Mouse (Mus musculus) retina, embryonic 14.5 days (tissue): ENCODE data around the gene Bmp4.

Source experiments
- DNase-seq: peaks from one replicate; pipeline ENCODE4 v3.0.0-alpha.2; 2015; ENCODE audit warnings: low spot score

Bmp4 gene

GRCm38 (mm10) chr14:46390249-46390775 is at the start of gene Bmp4:
TSS of gene Bmp4 (minus strand) at chr14:46390669.
- DNase-seq, result peak; percentile 31

- DNase-seq, result no peak
Measured at GRCm38 (mm10) chr14:46439461-46440048, 49.1 kb upstream of the Bmp4 start.

GRCm38 (mm10) chr14:46436471-46437090 is 46.1 kb upstream of the Bmp4 start:
- DNase-seq, result no peak

- no peak for DNase-seq
Measured at GRCm38 (mm10) chr14:46430231-46430630, 39.8 kb upstream of the Bmp4 start.

- no peak for DNase-seq
Measured at GRCm38 (mm10) chr14:46427251-46427650, 36.8 kb upstream of the Bmp4 start.

- no peak for DNase-seq
Measured at GRCm38 (mm10) chr14:46421823-46422222, 31.4 kb upstream of the Bmp4 start.

GRCm38 (mm10) chr14:46419269-46419668 is 28.8 kb upstream of the Bmp4 start:
- DNase-seq, result no peak

- no peak for DNase-seq
Measured at GRCm38 (mm10) chr14:46418371-46419097, 28.1 kb upstream of the Bmp4 start.

- DNase-seq, result no peak
Measured at GRCm38 (mm10) chr14:46412497-46413000, 22.1 kb upstream of the Bmp4 start.

- DNase-seq, result no peak
Measured at GRCm38 (mm10) chr14:46410557-46411120, 20.2 kb upstream of the Bmp4 start.

- DNase-seq, result no peak
Measured at GRCm38 (mm10) chr14:46409016-46409415, 18.5 kb upstream of the Bmp4 start.

GRCm38 (mm10) chr14:46408319-46408718 is 17.9 kb upstream of the Bmp4 start:
- DNase-seq, result no peak

- no peak for DNase-seq
Measured at GRCm38 (mm10) chr14:46399925-46400324, 9.5 kb upstream of the Bmp4 start.

- DNase-seq, result no peak
Measured at GRCm38 (mm10) chr14:46398091-46398695, 7.7 kb upstream of the Bmp4 start.

- DNase-seq, result no peak
Measured at GRCm38 (mm10) chr14:46391621-46392170, 1.2 kb upstream of the Bmp4 start.

- DNase-seq, result no peak
Measured at GRCm38 (mm10) chr14:46389438-46390248, 826 bp downstream of the Bmp4 start.

- DNase-seq, result peak; percentile 63
Measured at GRCm38 (mm10) chr14:46388636-46389035, 1.8 kb downstream of the Bmp4 start.

- peak; percentile 63 for DNase-seq
Measured at GRCm38 (mm10) chr14:46387821-46388481, 2.5 kb downstream of the Bmp4 start.

GRCm38 (mm10) chr14:46387357-46387671 is 3.2 kb downstream of the Bmp4 start:
- peak; percentile 80 for DNase-seq
